Mouse (Mus musculus): ENCODE data around the gene Trp53bp1.

DNA sequence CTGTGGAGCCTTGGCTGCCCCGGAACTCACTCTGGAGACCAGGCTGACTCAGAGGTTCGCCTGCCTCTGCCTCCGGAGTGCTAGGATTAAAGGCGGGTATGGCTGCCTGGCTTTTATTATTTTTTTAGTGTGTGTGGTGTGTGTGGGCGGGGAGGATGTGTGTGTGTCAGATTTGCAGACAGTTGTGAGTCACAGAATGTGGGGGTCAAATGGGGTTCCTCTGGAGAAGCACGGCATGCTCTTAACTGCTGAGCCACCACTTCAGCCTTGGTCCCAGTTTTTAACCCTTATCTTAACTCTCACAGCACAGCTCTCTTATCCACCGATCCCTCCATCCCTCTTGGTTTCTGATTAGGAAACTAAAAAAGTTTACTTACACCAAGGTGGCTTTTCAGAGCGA is 45.1 kb upstream of the Trp53bp1 start:
- TF ChIP-seq CTCF (IDR thresholded peaks at IDR 0.05; ENCODE audit: insufficient read depth, low read depth, low read length) (no peak), POLR2A (IDR thresholded peaks at IDR 0.05; ENCODE audit: insufficient read depth, low read depth, low read length) (no peak)

Measured in olfactory bulb, adult 2 months (tissue).